Comparison of ENCODE assay signal across 13 mouse cellular contexts in genomic region chr9:98999881-99000339, GRCm38 (mm10). TPM values are rescaled to one million over a fixed set of nuclear protein-coding genes. Genes with fewer than 3 reads are reported as not detected.
DNase-seq lines count a peak whose midpoint lies in the region; ATAC-seq lines count a peak whose summit lies in the region.
"Had no signal": no experiment of that assay in that cellular context is flagged by ENCODE, and none has a peak within 500 bp of the region (broad histone marks: within the 10 kb centered on the region; RNA-seq: fewer than 3 reads in every experiment).

No protein-coding gene starts in this region.

- peaks cover 71% of the 10 kb centered on the region for H3K36me3 ChIP-seq in hindbrain, embryonic 14.5 days (replicated peaks; ENCODE audit: control insufficient read depth, insufficient read depth)
- H3K36me3 ChIP-seq in hindbrain, embryonic 10.5 days = peaks cover 66% of the 10 kb centered on the region

- 69% methylated on average over 9 of the region's 9 CpGs for WGBS in hindbrain, embryonic 14.5 days
- 85% methylated on average over 9 of the region's 9 CpGs for WGBS in hindbrain, embryonic 10.5 days

- ATAC-seq in hindbrain, embryonic 14.5 days (ENCODE audit: low FRiP score) = peak; percentile 55; the same call in 1 of the 2 replicates

- no peak overlapping the region for H3K4me3 ChIP-seq in hindbrain, embryonic 14.5 days (replicated peaks; ENCODE audit: low read length)
- H3K4me3 ChIP-seq in hindbrain, embryonic 10.5 days = no peak overlapping the region
- H3K4me3 ChIP-seq: heart, embryonic 13.5 days had no signal

- H3K4me1 ChIP-seq in hindbrain, embryonic 14.5 days (replicated peaks; ENCODE audit: control insufficient read depth, insufficient read depth, low read length) = no peaks in the 10 kb centered on the region
- H3K4me1 ChIP-seq in hindbrain, embryonic 10.5 days (replicated peaks) = no peaks in the 10 kb centered on the region

- no peaks in the 10 kb centered on the region for H3K27me3 ChIP-seq in hindbrain, embryonic 14.5 days (ENCODE audit: control insufficient read depth, insufficient read depth, low read length)
- H3K27me3 ChIP-seq in hindbrain, embryonic 10.5 days (ENCODE audit: insufficient read depth, poor library complexity, severe bottlenecking) = no peaks in the 10 kb centered on the region
- H3K27me3 ChIP-seq: heart, embryonic 13.5 days had no signal

- no peak overlapping the region for H3K4me2 ChIP-seq in hindbrain, embryonic 14.5 days (replicated peaks)
- H3K4me2 ChIP-seq: heart, embryonic 13.5 days had no signal

- H3K9ac ChIP-seq in hindbrain, embryonic 14.5 days = no peak overlapping the region
- H3K9ac ChIP-seq: heart, embryonic 13.5 days had no signal

- no peak overlapping the region for H3K27ac ChIP-seq in hindbrain, embryonic 14.5 days
- no peak overlapping the region for H3K27ac ChIP-seq in hindbrain, embryonic 10.5 days
- H3K27ac ChIP-seq: heart, embryonic 13.5 days had no signal

- no peaks in the 10 kb centered on the region for H3K9me3 ChIP-seq in hindbrain, embryonic 14.5 days (ENCODE audit: control insufficient read depth, low read length)
- 0 out of 2 replicates have a peak, but pooled peaks cover 2% of the 10 kb centered on the region for H3K9me3 ChIP-seq in hindbrain, embryonic 10.5 days

- no peak for DNase-seq in hindbrain, embryonic 14.5 days (ENCODE audit: low spot score)
- no peak for DNase-seq in hindbrain, embryonic 10.5 days (ENCODE audit: low spot score)
- DNase-seq in MEL-GATA-1-ER (ENCODE audit: extremely low read depth, low read depth) = peak; percentile 50
- peak; percentile 85 to 87 for DNase-seq in cerebellum, postnatal 25 days
- DNase-seq in layer of hippocampus, postnatal 36 days = peak; percentile 54 to 56
- DNase-seq in thymus, postnatal 36 days = no peak
- no peak for DNase-seq in lung, postnatal 4 days
- no peak for DNase-seq in heart, adult 18-20 months
- DNase-seq: midbrain, embryonic 14.5 days had no signal

RNA-seq across cellular contexts. Expression of gene Faim, which starts 13.7 kb away (rescaled TPM):
- 114 and 124 TPM in 2 replicates for polyA plus RNA-seq in hindbrain, embryonic 14.5 days (2014; fragmentation: Nextera tagmentation; extraction: Ambion mirVana)
- polyA plus RNA-seq in hindbrain, embryonic 10.5 days (2016; fragmentation: Nextera tagmentation; extraction: Ambion mirVana) = 73.7 and 77.8 TPM in 2 replicates
- 10 to 100 TPM; 64.5 to 67.3 TPM for total RNA-seq in layer of hippocampus, postnatal 36 days (2021)
- 1 to 10 TPM; 4.8 to 5.6 TPM for total RNA-seq in heart, adult 18-20 months (2021)

RNA-seq across cellular contexts. Expression of gene Gm1123, which starts 35.6 kb away (rescaled TPM):
- 0.13 and 0.20 TPM in 2 replicates for polyA plus RNA-seq in hindbrain, embryonic 14.5 days (2014; fragmentation: Nextera tagmentation; extraction: Ambion mirVana)
- polyA plus RNA-seq in hindbrain, embryonic 10.5 days (2016; fragmentation: Nextera tagmentation; extraction: Ambion mirVana) = not detected in 2 replicates
- not detected for total RNA-seq in layer of hippocampus, postnatal 36 days (2021)
- total RNA-seq in heart, adult 18-20 months (2021) = under 1 TPM in 1 of 2 experiments, not detected in 1; 0.18 TPM
- total RNA-seq: liver, adult 2 months had no signal
- polyA plus RNA-seq: heart, embryonic 13.5 days; liver, adult 2 months; midbrain, embryonic 14.5 days had no signal

RNA-seq across cellular contexts. Expression of gene Foxl2, which starts 44.8 kb away (rescaled TPM):
- polyA plus RNA-seq in hindbrain, embryonic 14.5 days (2014; fragmentation: Nextera tagmentation; extraction: Ambion mirVana) = 0.90 and 0.98 TPM in 2 replicates
- polyA plus RNA-seq in hindbrain, embryonic 10.5 days (2016; fragmentation: Nextera tagmentation; extraction: Ambion mirVana) = 2.4 and 3.1 TPM in 2 replicates
- total RNA-seq in layer of hippocampus, postnatal 36 days (2021) = under 1 TPM; 0.57 to 0.96 TPM
- not detected for total RNA-seq in heart, adult 18-20 months (2021)
- total RNA-seq: liver, adult 2 months had no signal
- polyA plus RNA-seq: heart, embryonic 13.5 days; kidney, embryonic 16.5 days; liver, adult 2 months; stomach, embryonic 16.5 days had no signal

Comparison
In these comparisons a context has a peak if more than half of its experiments do, and no peak if none do; other contexts are left out.
1. DNase-seq: peak in MEL-GATA-1-ER (single experiment), cerebellum, postnatal 25 days (2 of 2) and layer of hippocampus, postnatal 36 days (2 of 2); none in hindbrain, embryonic 14.5 days (single experiment), hindbrain, embryonic 10.5 days (single experiment), thymus, postnatal 36 days (0 of 2), lung, postnatal 4 days (0 of 2) and heart, adult 18-20 months (0 of 2).
2. RNA of gene Faim, which starts 13.7 kb away (total RNA-seq): 64.5 to 67.3 TPM in layer of hippocampus, postnatal 36 days; 4.8 to 5.6 TPM in heart, adult 18-20 months; every median in the first group is over 4 times any median in the second.